Mouse (Mus musculus) retina, postnatal 1 day (tissue): ENCODE results near the gene Gm47969.

Experiments
- DNase-seq: peaks from one replicate; pipeline ENCODE4 v3.0.0-alpha.2; 2012

Gene Gm47969

DNA sequence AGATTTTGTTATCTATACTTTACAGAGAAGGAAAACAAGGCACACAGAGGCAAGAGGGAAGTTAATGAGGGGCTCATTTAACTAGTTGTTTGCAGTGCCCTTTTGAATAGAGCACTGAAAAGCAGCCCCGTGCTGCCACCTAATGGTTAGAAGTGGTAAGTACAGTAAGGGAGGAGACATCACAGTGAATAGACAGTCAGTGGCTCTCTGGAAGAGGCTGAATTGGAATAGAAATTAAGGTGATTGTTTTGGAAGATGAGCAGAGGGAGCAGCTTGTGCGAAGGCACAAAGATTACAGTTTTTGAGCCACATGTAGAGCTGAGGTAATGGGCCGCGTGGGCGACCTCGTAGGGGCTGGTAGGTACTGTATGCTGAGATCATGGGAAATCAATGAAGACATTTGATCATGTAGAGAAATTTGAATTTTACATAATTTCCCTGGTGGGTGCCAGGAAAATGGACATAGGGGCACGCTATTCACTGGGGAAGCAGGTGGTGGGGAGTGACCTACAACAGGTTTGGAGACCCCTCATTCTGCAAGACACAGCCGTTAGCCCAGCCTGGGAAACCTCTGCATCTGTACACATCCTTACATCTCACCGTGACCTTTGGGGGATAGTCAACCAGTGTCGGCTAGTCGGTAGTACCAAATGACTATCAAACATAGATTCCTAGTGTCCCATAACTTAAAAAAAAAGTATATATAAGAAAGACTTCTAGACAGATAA, 31.6 kb downstream of the Gm47969 start:
- peak; percentile 84 for DNase-seq

GRCm38 (mm10) chr1:83077016-83077415, 32.3 kb downstream of the Gm47969 start:
- no peak for DNase-seq

- no peak for DNase-seq
Measured at GRCm38 (mm10) chr1:83084790-83085189, 40.1 kb downstream of the Gm47969 start.

DNA sequence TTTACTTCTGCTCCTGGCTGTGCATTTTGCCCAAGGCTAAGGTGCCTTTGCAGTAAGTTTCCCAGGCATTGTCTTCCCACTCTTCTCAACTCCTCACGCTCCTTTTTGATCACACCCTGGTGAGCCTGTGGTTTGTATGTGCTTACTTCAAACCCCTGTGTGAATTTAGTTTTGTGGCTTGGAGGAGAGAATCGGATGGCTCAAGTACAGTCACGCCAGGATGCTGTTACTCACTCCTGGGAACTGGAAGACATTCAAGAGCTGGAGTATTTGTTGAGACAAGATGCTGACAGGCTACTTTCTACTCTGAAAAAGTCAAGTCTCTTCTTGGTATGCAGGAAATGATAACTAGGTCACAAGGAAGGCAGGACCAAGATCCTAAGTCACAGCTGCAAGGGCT, 46.5 kb downstream of the Gm47969 start:
- DNase-seq, result no peak
